Mouse (Mus musculus) thymus, postnatal 14 days (tissue): ENCODE results near the gene Rap1a.
A peak's percentile ranks its signal among the peaks of the same experiment; 100 is the strongest.

Source experiments
- DNase-seq: peaks from one replicate; pipeline ENCODE4 v3.0.0; 2021

Rap1a gene

DNA sequence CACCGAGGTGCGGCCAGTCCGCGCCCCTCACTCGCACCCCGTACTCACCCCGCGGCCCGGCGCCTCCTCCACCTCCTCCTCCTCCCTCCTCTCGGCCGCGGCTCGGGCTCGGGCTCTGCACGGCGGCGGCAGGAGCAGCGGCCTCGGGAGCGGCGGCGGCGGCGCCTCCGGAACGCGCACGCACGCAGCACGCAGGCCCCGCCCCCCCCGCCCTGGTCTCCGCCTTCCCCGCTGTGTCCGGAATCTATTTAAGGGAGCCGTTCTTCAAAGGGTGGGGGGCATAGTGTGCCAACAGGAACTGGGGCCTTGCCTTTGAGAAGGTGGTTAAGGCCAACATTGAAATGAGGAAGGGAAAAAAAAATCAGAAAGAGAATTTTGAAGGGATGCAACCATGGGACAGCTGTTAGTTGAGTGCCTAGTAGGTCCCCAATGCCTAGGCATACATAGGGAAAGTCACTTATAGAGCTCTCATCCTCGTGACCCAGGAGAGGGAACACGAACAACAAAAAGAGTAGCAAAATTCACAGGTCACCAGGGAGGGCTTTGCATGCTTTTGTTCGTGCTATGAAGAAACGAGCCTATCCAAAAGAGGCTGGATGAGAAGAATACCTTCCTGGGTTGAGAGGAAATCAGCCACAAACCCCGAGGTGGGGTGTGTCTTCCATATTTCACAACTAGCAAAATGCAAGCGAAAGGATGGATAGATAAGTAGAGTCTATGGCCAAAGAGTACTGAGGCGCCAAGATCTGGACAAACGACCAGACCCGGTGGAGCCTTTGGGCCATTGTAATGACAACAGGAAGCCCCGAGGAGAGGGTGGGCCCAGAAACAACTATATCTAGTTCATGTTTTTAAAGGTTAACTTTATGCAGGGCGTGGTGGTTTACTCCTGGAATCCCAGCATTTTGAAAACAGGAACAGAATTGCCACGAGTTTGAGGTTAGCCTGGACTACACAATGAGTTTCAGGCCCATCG lies at the start of gene Rap1a:
Gene Rap1a, minus strand, starts transcription at position 146 of the 976 bp plus-strand sequence.
- DNase-seq: peak; percentile 84

DNA sequence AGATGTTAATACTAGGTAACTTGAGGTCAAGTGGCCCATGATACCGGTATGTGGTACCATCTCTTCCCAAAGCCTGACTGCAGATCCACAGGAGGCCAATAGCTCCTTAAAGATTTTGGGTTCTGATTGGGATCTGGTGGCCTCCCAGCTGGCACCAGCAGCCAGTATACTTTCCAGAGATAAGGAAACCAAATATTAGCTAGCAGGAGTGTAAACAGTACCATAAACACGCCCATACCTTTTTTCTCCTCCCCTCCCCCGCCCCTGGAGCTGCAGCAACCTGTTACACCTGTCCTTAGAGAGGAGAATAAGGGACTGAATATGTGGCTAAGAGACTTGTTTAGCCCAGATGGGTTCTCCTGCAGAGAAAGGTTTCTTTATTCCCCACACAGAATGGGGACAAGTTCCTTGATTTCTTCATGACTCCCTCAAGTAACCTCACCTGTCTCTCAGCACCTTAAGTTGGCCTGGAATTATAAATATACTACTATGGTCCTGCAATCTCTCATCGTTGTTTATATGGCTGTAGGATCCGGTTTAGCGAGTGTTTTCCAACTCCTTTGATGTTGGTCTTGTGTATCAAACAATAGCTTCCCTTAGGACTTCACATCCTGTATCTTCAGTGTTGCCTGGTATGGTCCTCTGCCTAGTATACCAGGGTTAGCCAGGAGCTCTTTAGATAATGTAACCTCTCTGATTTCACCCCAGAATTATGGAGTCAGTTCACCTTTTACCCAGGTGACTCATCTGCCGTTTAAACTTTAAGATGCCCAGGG lies 45.3 kb upstream of the Rap1a start:
- DNase-seq: no peak

DNA sequence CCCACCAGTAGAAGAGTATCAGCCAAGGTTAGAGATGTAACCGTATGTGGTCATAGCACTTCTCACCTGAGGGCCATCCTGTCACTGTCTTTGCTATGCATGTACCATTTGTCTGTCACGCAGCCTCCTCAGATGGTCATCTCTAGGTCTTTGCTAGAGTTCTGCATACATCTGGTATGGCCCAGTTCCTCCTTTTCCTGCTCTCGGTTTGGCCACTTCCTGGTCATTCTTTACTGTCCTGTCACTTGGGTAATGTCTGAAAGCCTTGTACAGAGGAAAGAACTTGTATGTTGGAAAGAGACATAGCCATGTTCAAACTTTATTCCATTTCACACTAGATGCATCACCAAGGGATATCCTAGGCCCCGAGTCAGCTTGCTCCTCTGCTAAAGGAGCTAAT lies 38.7 kb upstream of the Rap1a start:
- no peak for DNase-seq

DNA sequence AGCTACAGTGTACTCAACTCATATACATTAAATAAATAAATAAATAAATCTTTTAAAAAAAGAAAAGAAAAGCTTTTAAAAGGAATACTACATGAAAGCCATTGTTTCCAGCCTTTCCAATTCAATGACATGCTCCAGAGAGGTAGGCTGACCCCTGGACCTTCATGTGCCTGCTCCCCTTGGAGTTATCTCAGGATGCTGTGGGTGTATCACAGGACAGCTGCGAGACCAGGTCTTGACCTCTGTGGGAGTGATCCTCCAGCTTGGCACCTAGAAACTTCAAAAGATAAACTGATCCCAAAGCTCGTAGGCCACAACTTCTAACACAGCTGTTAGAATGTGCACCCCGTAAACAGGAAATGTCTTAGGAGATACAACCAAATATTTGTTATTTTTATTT lies 37.5 kb upstream of the Rap1a start:
- DNase-seq: no peak

DNA sequence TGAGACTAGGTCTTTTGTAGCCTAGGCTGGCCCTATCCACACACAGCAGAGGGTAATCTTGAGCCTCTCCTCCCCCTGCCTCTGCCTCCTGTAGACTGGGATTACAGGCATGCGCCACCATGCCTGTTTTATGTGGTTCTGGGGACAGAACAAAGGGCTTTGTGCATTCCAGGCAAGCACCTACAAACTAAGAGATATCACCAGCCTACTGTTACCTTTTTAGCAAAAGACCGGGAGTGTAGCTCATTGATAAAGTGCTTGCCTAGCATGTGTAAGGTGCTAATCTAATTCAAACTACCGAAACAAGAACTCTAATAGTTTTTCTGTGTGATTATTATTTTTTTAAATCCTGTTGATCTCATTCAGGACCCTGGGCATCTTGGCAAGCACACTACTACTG lies 35.7 kb upstream of the Rap1a start:
- DNase-seq: no peak

DNA sequence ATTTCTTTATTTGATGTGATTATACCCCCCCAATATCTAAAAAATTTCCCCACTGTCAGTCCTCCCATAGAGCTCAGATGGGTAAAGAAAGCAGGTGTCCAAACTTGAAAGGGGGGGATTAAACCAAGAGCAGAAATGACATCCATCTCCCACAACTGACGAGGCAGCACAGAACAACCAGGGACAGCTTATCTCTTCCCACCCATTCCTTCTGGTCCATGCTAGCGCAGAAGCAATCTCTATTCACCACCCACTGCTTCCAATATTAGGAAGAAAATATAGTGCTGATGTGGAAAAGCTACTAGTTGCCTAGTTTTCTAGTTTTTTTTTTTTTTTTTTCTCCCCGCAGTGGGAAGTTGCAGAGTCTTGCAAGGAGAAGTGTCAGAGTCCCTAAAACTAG lies 34.7 kb upstream of the Rap1a start:
- DNase-seq: no peak

DNA sequence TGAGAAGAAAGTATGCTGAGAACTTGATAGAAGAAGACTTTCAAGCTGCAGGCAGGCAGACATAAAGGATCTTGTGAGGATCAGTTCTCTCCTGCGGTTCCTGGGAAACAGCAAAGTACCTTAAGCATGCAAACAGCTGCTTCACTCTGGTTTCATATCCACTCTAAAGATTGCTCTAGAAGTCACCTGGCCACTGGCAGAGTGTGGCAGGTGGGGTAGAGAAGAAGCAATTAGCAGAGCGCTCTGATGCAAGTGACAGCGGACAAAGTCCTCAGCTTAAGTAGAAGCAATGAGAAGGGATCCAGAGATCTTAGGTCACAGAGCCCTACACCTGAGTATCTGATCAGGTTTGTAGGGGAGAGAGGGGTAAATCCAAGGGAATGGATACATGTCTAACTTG lies 30.4 kb upstream of the Rap1a start:
- DNase-seq: no peak

DNA sequence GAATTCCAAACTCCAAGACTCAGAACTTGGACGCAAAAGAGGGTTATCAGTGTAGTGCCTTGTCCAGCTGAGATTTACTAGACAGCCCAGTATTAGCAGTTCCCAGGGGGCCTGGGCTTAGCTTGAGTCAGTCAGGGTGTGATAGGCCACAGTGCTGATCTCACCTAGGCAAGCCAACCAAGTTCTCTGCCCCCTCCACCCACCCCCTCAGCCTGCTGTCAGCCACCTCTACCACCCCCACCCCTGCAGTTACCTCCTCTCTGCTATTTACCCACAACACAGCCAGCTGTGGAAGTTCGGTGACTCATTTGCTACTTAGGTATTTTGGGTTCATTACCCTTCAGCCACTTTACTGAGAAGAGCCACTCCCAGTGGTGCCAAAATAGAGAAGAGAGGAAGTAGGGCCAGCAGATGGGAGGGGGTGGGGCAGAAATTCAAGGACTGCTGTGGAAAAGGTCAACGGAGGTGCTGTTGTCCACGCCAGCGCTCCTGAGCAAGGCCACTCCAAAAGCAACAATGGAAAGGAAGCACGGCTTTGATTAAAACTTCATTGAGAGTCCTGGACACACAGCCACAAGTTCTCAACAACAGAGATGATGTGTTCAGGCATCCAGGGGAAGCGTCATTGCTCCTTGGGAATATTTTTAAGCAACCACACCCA lies 24.5 kb upstream of the Rap1a start:
- no peak for DNase-seq

DNA sequence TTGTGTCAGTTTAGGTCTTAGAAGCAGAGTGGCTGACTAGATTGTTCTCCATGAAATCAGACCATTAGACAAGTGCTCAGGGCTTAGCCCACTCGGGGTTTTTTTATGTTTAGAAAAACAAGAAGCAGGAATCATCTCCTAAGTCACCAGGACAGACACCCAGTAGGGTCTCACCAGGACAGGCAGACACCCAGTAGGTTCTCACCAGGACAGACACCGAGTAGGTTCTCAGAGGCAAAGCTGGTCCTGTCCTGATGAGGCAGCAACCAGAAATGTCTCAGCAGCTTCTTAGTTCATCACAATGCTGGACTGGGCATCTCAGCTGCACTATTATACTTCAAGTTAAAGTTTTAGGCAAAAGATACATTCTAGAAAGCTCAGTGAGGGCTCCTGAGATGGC lies 23.6 kb upstream of the Rap1a start:
- no peak for DNase-seq

DNA sequence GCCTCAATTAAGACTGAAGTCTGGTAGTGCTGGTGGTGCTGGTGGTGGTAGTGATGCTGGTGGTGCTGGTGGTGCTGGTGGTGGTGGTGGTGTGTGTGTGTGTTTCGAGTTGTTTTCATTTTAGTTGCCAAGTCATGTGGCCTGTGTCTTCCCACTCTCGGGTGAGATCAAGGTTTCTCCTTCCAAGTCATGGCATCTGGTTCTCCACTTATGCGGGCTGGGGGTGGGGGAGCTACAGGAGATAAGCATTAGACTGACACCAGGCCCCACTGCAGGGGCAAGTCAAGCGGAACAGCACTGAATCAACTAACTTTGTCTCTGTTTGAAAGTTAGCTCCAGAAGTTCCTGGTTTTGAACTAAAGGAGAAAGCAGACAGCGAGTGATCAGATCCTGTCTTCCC lies 23.0 kb upstream of the Rap1a start:
- DNase-seq: no peak

DNA sequence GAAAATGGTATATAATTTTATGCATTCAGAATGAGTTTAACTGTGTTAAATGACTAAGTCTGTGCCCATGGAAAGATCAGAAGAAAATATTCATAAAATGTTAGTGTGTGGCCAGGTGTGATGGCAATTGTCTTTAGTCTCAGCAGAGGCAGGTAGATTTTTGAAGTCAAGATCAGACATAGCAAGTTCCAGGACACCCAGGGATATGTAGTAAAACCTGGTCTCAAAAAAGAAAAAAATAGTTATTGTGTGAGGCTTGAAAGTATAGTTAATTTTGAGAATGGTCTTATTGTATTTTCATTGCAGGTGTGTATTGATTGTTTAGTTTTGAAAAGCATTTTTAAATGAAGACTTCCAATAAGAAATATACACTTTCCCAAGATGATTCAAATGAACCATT lies 22.5 kb upstream of the Rap1a start:
- no peak for DNase-seq

DNA sequence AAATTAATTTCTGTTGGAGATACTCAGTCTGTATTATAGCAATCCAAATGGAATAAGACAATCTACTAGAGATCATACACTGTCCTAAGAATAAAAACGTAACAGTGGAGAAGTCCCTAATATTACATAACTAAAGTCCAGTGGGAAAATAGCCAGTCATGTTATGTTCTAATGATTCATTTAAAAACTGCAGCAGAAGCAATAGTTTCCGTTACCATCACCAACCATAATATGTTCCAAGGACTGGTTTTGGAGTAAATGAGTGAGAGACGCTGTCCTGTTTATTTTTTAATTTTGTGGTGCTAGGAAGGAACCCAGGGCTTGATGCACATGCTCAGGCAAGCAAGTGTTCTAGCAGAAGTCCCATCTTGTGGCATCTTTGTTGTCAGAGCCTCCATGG lies 20.4 kb upstream of the Rap1a start:
- DNase-seq: no peak

DNA sequence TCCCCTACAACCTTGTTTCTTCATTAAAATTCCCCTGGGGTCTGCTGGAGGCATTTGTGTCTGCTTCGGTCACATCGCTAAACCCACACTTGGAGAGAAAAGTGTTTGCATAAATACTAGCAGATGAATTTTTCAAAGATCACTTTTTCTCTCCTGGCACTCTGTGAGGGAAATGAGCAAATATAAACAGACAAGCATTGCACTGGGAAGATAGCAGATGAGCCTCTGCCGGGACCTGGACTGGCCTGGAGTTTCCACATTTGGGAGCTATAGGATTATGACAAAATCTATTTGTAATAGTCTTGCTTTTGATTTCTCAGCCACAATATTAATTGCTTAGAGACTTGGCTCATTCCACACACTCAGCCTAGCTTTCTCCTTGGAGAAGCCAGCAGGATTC lies 19.1 kb upstream of the Rap1a start:
- no peak for DNase-seq

DNA sequence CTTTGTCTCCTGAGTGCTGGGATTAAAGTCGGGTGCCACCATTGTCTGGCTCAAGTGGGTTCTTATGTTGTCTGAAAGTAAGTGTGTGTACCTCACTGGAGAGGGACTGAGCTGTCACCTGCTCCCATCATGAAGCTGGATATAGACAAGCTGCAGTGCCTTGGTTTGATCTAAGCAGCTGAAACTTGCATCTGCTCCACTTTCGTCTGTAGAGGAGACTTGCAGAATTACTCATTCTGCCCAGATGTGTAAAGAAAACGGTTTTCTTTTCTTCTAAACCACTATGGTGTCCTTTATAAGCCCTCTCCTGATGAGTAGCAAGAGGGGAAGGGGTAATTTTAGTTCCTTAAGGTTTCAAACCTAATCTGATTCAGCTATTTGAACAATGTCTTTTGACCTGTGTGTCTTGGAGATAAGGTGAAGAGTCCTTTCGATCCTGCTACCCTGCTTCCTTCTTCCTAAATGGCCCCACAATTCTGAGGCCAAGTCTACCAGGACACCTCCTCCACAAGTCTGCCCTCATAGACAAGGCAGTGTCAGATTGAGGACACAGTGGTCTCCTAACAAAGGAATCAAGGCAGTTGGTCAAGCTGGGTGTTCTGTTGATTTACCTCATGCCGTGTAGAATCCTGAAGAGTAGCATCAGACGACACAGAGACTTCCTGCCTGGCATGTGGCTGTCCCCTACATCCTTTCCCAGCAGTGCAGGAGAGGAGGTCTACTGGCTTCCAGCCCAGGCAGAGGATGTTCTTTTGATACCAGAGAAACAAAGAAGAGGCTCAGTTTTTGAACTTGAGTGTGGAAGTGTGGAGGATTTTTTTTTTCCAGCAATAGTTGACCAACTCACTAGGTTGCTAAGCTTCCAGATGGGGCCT lies 17.2 kb upstream of the Rap1a start:
- peak; percentile 48 for DNase-seq

DNA sequence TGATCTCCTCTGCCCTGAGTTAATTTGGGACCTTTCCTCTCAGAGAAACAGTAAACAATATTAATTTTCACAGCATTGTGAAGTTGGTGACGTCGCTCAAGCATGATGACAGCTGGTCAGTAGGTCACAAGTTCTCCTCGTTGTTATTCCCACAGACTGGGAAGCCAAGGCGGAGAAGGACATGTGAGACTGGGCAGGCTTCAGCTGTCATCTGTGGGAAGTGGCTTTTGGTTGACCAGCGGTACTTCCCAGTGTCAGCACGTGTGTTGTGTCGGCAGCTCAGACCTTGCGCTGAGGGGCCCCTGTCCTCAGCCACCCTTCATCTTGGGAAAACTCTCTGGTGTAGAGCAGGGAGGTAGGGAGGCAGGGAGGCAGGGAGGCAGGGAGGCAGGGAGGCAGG lies 15.0 kb upstream of the Rap1a start:
- no peak for DNase-seq

DNA sequence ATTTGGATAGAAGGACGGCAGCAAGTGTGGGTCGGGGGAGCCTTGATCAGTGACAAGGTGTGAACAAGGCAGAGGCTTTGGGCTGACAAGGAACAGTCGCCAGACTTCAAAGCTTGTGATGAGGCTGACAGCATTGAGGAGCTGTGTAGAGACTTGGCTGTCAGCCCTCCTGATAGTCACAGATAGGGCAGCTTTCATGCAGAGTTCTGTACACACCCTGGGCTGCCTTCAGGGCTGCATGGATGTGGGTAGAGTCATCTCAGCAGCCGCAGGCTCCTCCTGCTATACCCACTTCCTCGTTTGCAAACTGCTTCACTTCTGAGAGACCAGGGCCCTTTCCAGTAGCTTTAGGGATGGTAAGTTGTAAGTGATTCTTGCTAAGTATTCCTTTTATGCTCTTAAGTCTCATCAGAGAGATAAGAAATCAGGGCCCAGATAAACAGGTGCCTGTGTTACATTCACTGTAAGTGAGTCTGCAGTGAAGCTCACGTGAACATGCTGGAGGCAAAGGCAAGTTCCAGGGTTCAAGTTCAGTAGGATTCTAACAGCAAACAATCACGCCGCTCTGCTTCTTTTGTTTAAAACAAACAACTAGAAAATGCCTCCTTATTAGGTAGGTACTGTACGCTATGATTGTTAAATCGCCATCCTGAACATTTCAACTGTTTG lies 14.2 kb upstream of the Rap1a start:
- DNase-seq: peak; percentile 83

DNA sequence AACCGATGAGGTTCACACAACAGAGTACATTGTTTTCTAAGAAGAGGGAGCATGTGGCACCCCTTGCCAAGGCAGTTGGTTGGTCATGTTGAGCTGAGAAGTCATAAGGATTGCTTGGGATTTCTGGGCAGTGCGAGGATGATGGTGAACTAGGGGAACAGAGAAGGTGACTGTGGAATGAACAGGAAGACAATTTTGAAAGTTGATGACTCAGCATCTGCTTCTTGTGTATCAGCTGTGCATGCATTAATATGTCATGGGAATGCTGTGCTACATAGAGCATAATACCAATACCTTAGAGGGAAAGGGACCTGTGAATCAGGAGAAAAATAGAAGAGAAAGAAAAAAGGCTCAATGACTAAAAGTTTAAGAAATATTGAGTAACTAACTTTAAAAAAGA lies 10.0 kb upstream of the Rap1a start:
- DNase-seq: no peak

DNA sequence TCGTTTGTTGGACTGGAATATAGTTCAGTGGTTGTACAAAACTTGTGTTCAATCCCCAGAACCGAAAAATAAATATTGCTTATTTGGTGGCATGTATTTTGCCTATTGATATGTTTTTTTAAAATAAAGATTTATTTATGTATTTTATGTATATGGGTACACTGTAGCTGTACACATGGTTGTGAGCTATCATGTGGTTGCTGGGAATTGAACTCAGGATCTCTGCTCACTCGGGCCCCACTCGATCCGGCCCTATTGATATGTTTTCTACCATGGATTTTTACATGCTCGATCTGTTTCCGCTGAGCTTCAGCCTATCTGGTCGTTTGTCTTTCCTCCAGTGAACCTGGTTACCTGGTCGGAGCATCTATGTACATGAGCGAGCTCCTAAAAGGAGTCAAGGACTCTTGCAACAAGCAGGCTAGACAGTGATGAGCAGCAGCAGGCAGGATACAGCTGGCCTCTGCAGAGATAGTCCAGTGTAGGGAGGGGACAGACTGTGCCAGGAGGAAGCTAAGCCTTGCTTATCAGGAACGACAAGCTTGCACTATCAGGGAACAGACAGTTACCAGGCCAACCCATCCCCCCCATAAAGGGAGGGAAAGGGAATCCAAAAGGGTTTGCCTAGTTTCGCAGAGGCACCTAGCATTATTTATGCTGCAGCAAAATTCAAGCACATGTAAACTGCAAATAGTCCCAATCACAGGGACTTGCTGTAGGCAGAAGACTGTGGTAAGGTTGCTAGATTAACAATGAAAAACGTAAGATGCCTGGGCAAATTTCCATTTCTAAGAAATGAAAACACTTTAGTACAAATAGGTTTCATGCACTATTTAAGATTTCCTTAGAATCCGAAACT lies 7.3 kb upstream of the Rap1a start:
- DNase-seq: no peak

DNA sequence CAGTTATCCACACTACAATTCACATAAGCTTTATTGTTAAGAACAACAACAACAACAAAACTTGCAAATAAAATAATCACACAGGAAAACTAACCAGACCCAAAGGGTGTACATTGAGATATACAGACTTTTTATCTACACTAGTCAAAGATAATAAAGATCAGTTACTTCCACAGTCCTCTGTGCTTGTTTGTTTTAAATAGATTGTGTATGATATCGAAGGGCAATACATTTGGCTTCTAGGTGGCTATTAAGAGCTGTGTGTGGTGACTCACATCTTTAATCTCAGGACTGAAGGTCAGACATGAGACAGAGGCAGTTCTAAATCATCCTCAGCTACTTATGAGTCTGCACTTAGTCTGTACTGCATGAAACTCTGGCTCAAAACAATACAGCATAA lies 6.5 kb upstream of the Rap1a start:
- DNase-seq: no peak

DNA sequence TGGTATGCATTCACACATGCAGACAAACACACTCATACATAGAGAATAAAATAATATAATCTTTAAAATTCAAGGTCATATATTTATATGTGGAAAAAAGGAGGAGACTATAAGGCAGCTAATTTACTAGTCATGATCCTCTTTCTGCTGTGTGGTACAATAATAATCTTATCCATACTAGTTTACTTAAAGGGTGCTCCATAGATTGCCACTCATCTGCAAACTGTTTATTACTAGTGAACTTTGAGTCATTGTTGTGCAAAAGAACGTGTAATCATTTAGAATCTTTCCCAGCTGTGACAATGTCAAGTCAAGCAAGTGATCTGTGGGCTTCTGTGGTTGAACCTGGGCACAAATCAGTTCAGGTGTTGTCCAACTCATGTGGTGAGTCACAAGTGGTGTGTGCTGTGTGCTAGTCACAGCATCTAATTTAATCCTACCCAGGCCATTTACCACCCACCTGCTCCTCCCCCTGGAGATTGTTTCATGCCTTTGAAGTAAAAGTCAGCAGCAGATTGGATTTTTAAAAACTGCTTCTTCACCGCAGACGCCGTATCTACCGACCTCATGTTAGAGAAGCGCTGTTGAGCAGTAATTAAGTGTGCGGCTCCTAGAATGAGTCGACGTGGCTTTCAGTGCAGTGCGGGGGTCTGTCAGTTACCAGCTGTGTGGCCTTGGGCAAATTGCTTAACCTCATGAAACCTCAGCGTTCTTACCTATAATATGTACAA lies 5.5 kb upstream of the Rap1a start:
- DNase-seq: no peak
